Mouse (Mus musculus): ENCODE data around the gene Aoc2. TPM values are rescaled to one million over a fixed set of nuclear protein-coding genes. Genes with fewer than 3 reads are reported as not detected.
"Not testable (repeated sequence)": the region's sequence is repeated elsewhere in the genome, so short reads cannot be mapped to it uniquely, and the experiment has no call there.

The Aoc2 gene
- polyA plus RNA-seq, 1 experiment = 1.2 TPM

- Histone ChIP-seq H3ac (ENCODE audit: control insufficient read depth, insufficient read length) (no peak within 1 kb of the TSS), H3K36me3 (ENCODE audit: control insufficient read depth, insufficient read depth) (no peaks in the 10 kb centered on the region), H3K4me3 (no peak within 1 kb of the TSS), H3K4me2 (ENCODE audit: low read depth) (no peak within 1 kb of the TSS), H3K27me3 (ENCODE audit: control insufficient read depth, insufficient read depth, insufficient read length) (peaks cover 44% of the 10 kb centered on the region), H3K79me2 (ENCODE audit: control insufficient read depth, insufficient read depth) (no peaks in the 10 kb centered on the region)
- no peak for TF ChIP-seq CEBPB (IDR thresholded peaks at IDR 0.05; ENCODE audit: insufficient read depth, poor library complexity, severe bottlenecking)
- no peak for TF ChIP-seq SRF (IDR thresholded peaks at IDR 0.05; ENCODE audit: control insufficient read depth, insufficient read length, low read depth)
- no peak for TF ChIP-seq REST (IDR thresholded peaks at IDR 0.05; ENCODE audit: insufficient read depth, insufficient read length)
- TF ChIP-seq USF1 (IDR thresholded peaks at IDR 0.05; ENCODE audit: low read depth) = no peak
- no peak for TF ChIP-seq MYOG (IDR thresholded peaks at IDR 0.05; ENCODE audit: control insufficient read depth in 1 of 3, insufficient read depth in 1 of 3, insufficient read length in 2 of 3, low read depth in 2 of 3)
Observed at GRCm38 (mm10) chr11:101367326-101367935, 42.6 kb downstream of the Aoc2 start, which contains the start of gene G6pc. TSS of gene G6pc (plus strand) at chr11:101367561.

GRCm38 (mm10) chr11:101370141-101370540, 45.3 kb downstream of the Aoc2 start:
- no peak for TF ChIP-seq POLR2AphosphoS2 (IDR thresholded peaks at IDR 0.05; ENCODE audit: insufficient read length, low read depth)
- TF ChIP-seq E2F4 (IDR thresholded peaks at IDR 0.05; ENCODE audit: insufficient read depth) = no peak
- no peak for TF ChIP-seq MAX (IDR thresholded peaks at IDR 0.05; ENCODE audit: low read depth)
- no peak for TF ChIP-seq MYOG (IDR thresholded peaks at IDR 0.05; ENCODE audit: control insufficient read depth in 1 of 3, insufficient read depth in 1 of 3, insufficient read length in 2 of 3, low read depth in 2 of 3)
- no peak for TF ChIP-seq MYOD1 (IDR thresholded peaks at IDR 0.05; ENCODE audit: control insufficient read depth in 1 of 3, insufficient read length in 2 of 3, low read depth in 2 of 3)
- TF ChIP-seq SRF (IDR thresholded peaks at IDR 0.05; ENCODE audit: control insufficient read depth, insufficient read length, low read depth) = no peak
- no peak for TF ChIP-seq REST (IDR thresholded peaks at IDR 0.05; ENCODE audit: insufficient read depth, insufficient read length)
- TF ChIP-seq CEBPB (IDR thresholded peaks at IDR 0.05; ENCODE audit: insufficient read depth, poor library complexity, severe bottlenecking) = no peak
- no peak for TF ChIP-seq USF1 (IDR thresholded peaks at IDR 0.05; ENCODE audit: low read depth)
- TF ChIP-seq TCF3 (IDR thresholded peaks at IDR 0.05; ENCODE audit: insufficient read length, low read depth) = no peak
- TF ChIP-seq POLR2A (IDR thresholded peaks at IDR 0.05; ENCODE audit: insufficient read length, low read depth) = no peak
- TF ChIP-seq TCF12 (IDR thresholded peaks at IDR 0.05; ENCODE audit: insufficient read depth, poor library complexity, severe bottlenecking) = no peak
- Histone ChIP-seq H3K4me3 (no peak overlapping the region), H3K27me3 (ENCODE audit: control insufficient read depth, insufficient read depth, insufficient read length) (peaks cover 47% of the 10 kb centered on the region), H3K79me2 (ENCODE audit: control insufficient read depth, insufficient read depth) (no peaks in the 10 kb centered on the region), H3ac (ENCODE audit: control insufficient read depth, insufficient read length) (no peak overlapping the region), H3K36me3 (ENCODE audit: control insufficient read depth, insufficient read depth) (no peaks in the 10 kb centered on the region), H3K4me2 (ENCODE audit: low read depth) (no peak overlapping the region)

- Histone ChIP-seq H3K36me3 (ENCODE audit: control insufficient read depth, insufficient read depth) (no peaks in the 10 kb centered on the region), H3K4me2 (ENCODE audit: low read depth) (no peak overlapping the region), H3K27me3 (ENCODE audit: control insufficient read depth, insufficient read depth, insufficient read length) (peaks cover 51% of the 10 kb centered on the region), H3ac (ENCODE audit: control insufficient read depth, insufficient read length) (no peak overlapping the region), H3K79me2 (ENCODE audit: control insufficient read depth, insufficient read depth) (no peaks in the 10 kb centered on the region), H3K4me3 (no peak overlapping the region)
- TF ChIP-seq POLR2AphosphoS2 (IDR thresholded peaks at IDR 0.05; ENCODE audit: insufficient read length, low read depth) (no peak), REST (IDR thresholded peaks at IDR 0.05; ENCODE audit: insufficient read depth, insufficient read length) (no peak), POLR2A (IDR thresholded peaks at IDR 0.05; ENCODE audit: insufficient read length, low read depth) (no peak), MYOD1 (IDR thresholded peaks at IDR 0.05; ENCODE audit: control insufficient read depth in 1 of 3, insufficient read length in 2 of 3, low read depth in 2 of 3) (no peak), MYOG (IDR thresholded peaks at IDR 0.05; ENCODE audit: control insufficient read depth in 1 of 3, insufficient read depth in 1 of 3, insufficient read length in 2 of 3, low read depth in 2 of 3) (no peak)
Observed at GRCm38 (mm10) chr11:101374421-101374938, 49.6 kb downstream of the Aoc2 start.

GRCm38 (mm10) chr11:101378196-101378595, 53.3 kb downstream of the Aoc2 start:
- not testable (repeated sequence) for H3K79me2 ChIP-seq (ENCODE audit: control insufficient read depth, insufficient read depth); H3K36me3 ChIP-seq (ENCODE audit: control insufficient read depth, insufficient read depth); H3ac ChIP-seq (ENCODE audit: control insufficient read depth, insufficient read length); H3K4me2 ChIP-seq (ENCODE audit: low read depth); H3K4me3 ChIP-seq
- peaks cover 43% of the 10 kb centered on the region for H3K27me3 ChIP-seq (ENCODE audit: control insufficient read depth, insufficient read depth, insufficient read length)

- Histone ChIP-seq H3ac (ENCODE audit: control insufficient read depth, insufficient read length) (no peak overlapping the region), H3K4me2 (ENCODE audit: low read depth) (no peak overlapping the region), H3K79me2 (ENCODE audit: control insufficient read depth, insufficient read depth) (no peaks in the 10 kb centered on the region), H3K4me3 (no peak overlapping the region), H3K36me3 (ENCODE audit: control insufficient read depth, insufficient read depth) (no peaks in the 10 kb centered on the region), H3K27me3 (ENCODE audit: control insufficient read depth, insufficient read depth, insufficient read length) (peaks cover 37% of the 10 kb centered on the region)
- TF ChIP-seq MAX (IDR thresholded peaks at IDR 0.05; ENCODE audit: low read depth) (no peak), MYOG (IDR thresholded peaks at IDR 0.05; ENCODE audit: control insufficient read depth in 1 of 3, insufficient read depth in 1 of 3, insufficient read length in 2 of 3, low read depth in 2 of 3) (no peak), POLR2A (IDR thresholded peaks at IDR 0.05; ENCODE audit: insufficient read length, low read depth) (no peak), MYOD1 (IDR thresholded peaks at IDR 0.05; ENCODE audit: control insufficient read depth in 1 of 3, insufficient read length in 2 of 3, low read depth in 2 of 3) (no peak), REST (IDR thresholded peaks at IDR 0.05; ENCODE audit: insufficient read depth, insufficient read length) (no peak), E2F4 (IDR thresholded peaks at IDR 0.05; ENCODE audit: insufficient read depth) (no peak), SRF (IDR thresholded peaks at IDR 0.05; ENCODE audit: control insufficient read depth, insufficient read length, low read depth) (no peak), POLR2AphosphoS2 (IDR thresholded peaks at IDR 0.05; ENCODE audit: insufficient read length, low read depth) (no peak), TCF3 (IDR thresholded peaks at IDR 0.05; ENCODE audit: insufficient read length, low read depth) (no peak), CEBPB (IDR thresholded peaks at IDR 0.05; ENCODE audit: insufficient read depth, poor library complexity, severe bottlenecking) (no peak), TCF12 (IDR thresholded peaks at IDR 0.05; ENCODE audit: insufficient read depth, poor library complexity, severe bottlenecking) (no peak), USF1 (IDR thresholded peaks at IDR 0.05; ENCODE audit: low read depth) (no peak)
Observed at GRCm38 (mm10) chr11:101378926-101379325, 54.1 kb downstream of the Aoc2 start.

Other genes with a start within 250 kb of the Aoc2 start
- 0.49 TPM for gene Hsd17b1, start 246.7 kb upstream of the Aoc2 start, polyA plus RNA-seq (2012; fragmentation: generic; extraction: Trizol)
- 39.7 TPM for gene Coasy, start 242.5 kb upstream of the Aoc2 start, polyA plus RNA-seq (2012; fragmentation: generic; extraction: Trizol)
- 29.3 TPM for gene Mlx, start 237.8 kb upstream of the Aoc2 start, polyA plus RNA-seq (2012; fragmentation: generic; extraction: Trizol)
- 7.1 TPM for gene Psmc3ip, start 229.6 kb upstream of the Aoc2 start, polyA plus RNA-seq (2012; fragmentation: generic; extraction: Trizol)
- 41.2 TPM for gene Retreg3, start 205.2 kb upstream of the Aoc2 start, polyA plus RNA-seq (2012; fragmentation: generic; extraction: Trizol)
- gene Tubg1, start 205.1 kb upstream of the Aoc2 start, polyA plus RNA-seq (2012; fragmentation: generic; extraction: Trizol) = 87.5 TPM
- gene Tubg2, start 169.2 kb upstream of the Aoc2 start, polyA plus RNA-seq (2012; fragmentation: generic; extraction: Trizol) = 0.18 TPM
- 1.3 TPM for gene Cntnap1, start 154.5 kb upstream of the Aoc2 start, polyA plus RNA-seq (2012; fragmentation: generic; extraction: Trizol)
- 53.6 TPM for gene Plekhh3, start 153.7 kb upstream of the Aoc2 start, polyA plus RNA-seq (2012; fragmentation: generic; extraction: Trizol)
- gene Ccr10, start 149.6 kb upstream of the Aoc2 start, polyA plus RNA-seq (2012; fragmentation: generic; extraction: Trizol) = 0.56 TPM
- 13.7 TPM for gene Ezh1, start 98.6 kb upstream of the Aoc2 start, polyA plus RNA-seq (2012; fragmentation: generic; extraction: Trizol)
- 2.5 TPM for gene Ramp2, start 79.0 kb upstream of the Aoc2 start, polyA plus RNA-seq (2012; fragmentation: generic; extraction: Trizol)
- gene Vps25, start 71.4 kb upstream of the Aoc2 start, polyA plus RNA-seq (2012; fragmentation: generic; extraction: Trizol) = 141 TPM
- 0.19 TPM for gene Wnk4, start 64.5 kb upstream of the Aoc2 start, polyA plus RNA-seq (2012; fragmentation: generic; extraction: Trizol)
- 0.07 TPM for gene Cntd1, start 46.1 kb upstream of the Aoc2 start, polyA plus RNA-seq (2012; fragmentation: generic; extraction: Trizol)
- 155 TPM for gene Coa3, start 45.9 kb upstream of the Aoc2 start, polyA plus RNA-seq (2012; fragmentation: generic; extraction: Trizol)
- 134 TPM for gene Becn1, start 22.8 kb upstream of the Aoc2 start, polyA plus RNA-seq (2012; fragmentation: generic; extraction: Trizol)
- 89.0 TPM for gene Psme3, start 8.8 kb upstream of the Aoc2 start, polyA plus RNA-seq (2012; fragmentation: generic; extraction: Trizol)
- 0.02 TPM for gene Aoc3, start 5.5 kb downstream of the Aoc2 start, polyA plus RNA-seq (2012; fragmentation: generic; extraction: Trizol)
- not detected for gene G6pc, start 42.5 kb downstream of the Aoc2 start, polyA plus RNA-seq (2012; fragmentation: generic; extraction: Trizol)
- gene Aarsd1, start 92.6 kb downstream of the Aoc2 start, polyA plus RNA-seq (2012; fragmentation: generic; extraction: Trizol) = 31.2 TPM
- 3.8 TPM for gene Gm27029, start 99.7 kb downstream of the Aoc2 start, polyA plus RNA-seq (2012; fragmentation: generic; extraction: Trizol)
- 13.6 TPM for gene Rundc1, start 100.0 kb downstream of the Aoc2 start, polyA plus RNA-seq (2012; fragmentation: generic; extraction: Trizol)
- gene Ptges3l, start 100.3 kb downstream of the Aoc2 start, polyA plus RNA-seq (2012; fragmentation: generic; extraction: Trizol) = 58.8 TPM
- 2,022 TPM for gene Rpl27, start 117.2 kb downstream of the Aoc2 start, polyA plus RNA-seq (2012; fragmentation: generic; extraction: Trizol)
- 24.8 TPM for gene Ifi35, start 123.3 kb downstream of the Aoc2 start, polyA plus RNA-seq (2012; fragmentation: generic; extraction: Trizol)
- gene Rnd2, start 139.9 kb downstream of the Aoc2 start, polyA plus RNA-seq (2012; fragmentation: generic; extraction: Trizol) = 20.9 TPM
- 283 TPM for gene Vat1, start 141.2 kb downstream of the Aoc2 start, polyA plus RNA-seq (2012; fragmentation: generic; extraction: Trizol)
- 1.0 TPM for gene Brca1, start 226.9 kb downstream of the Aoc2 start, polyA plus RNA-seq (2012; fragmentation: generic; extraction: Trizol)
- gene Nbr1, start 227.1 kb downstream of the Aoc2 start, polyA plus RNA-seq (2012; fragmentation: generic; extraction: Trizol) = 33.0 TPM